Mouse (Mus musculus): ENCODE measurements around the gene Hist1h1a.
"Not testable (repeated sequence)": the region's sequence is repeated elsewhere in the genome, so short reads cannot be mapped to it uniquely, and the experiment has no call there.

Hist1h1a gene

GRCm38 (mm10) chr13:23749563-23750121 is 13.8 kb upstream of the Hist1h1a start:
- H3K27me3 ChIP-seq (ENCODE audit: control insufficient read depth, insufficient read depth, low read length, poor library complexity, severe bottlenecking) = no peaks in the 10 kb centered on the region
- DNase-seq (ENCODE audit: low read depth, low spot score) = no peak
- no peaks in the 10 kb centered on the region for H3K36me3 ChIP-seq (ENCODE audit: control insufficient read depth, insufficient read depth, low read length, poor library complexity, severe bottlenecking)

GRCm38 (mm10) chr13:23750839-23751477 is 12.5 kb upstream of the Hist1h1a start, which contains the start of gene Hist1h2ab:
Gene Hist1h2ab (plus strand): TSS chr13:23751126.
- H3K27me3 ChIP-seq (ENCODE audit: control insufficient read depth, insufficient read depth, low read length, poor library complexity, severe bottlenecking); H3K36me3 ChIP-seq (ENCODE audit: control insufficient read depth, insufficient read depth, low read length, poor library complexity, severe bottlenecking): not testable (repeated sequence)
- DNase-seq (ENCODE audit: low read depth, low spot score) = peak; percentile 80

GRCm38 (mm10) chr13:23751478-23751956 is 11.9 kb upstream of the Hist1h1a start:
- Histone ChIP-seq H3K36me3 (ENCODE audit: control insufficient read depth, insufficient read depth, low read length, poor library complexity, severe bottlenecking) (no peaks in the 10 kb centered on the region), H3K27me3 (ENCODE audit: control insufficient read depth, insufficient read depth, low read length, poor library complexity, severe bottlenecking) (no peaks in the 10 kb centered on the region)
- DNase-seq (ENCODE audit: low read depth, low spot score) = peak; percentile 47

- H3K27me3 ChIP-seq (ENCODE audit: control insufficient read depth, insufficient read depth, low read length, poor library complexity, severe bottlenecking); H3K36me3 ChIP-seq (ENCODE audit: control insufficient read depth, insufficient read depth, low read length, poor library complexity, severe bottlenecking): not testable (repeated sequence)
- DNase-seq (ENCODE audit: low read depth, low spot score) = peak; percentile 90
These were observed 11.3 kb upstream of the Hist1h1a start, which contains the start of gene Hist1h3b for GRCm38 (mm10) chr13:23752067-23752741. Gene Hist1h3b (plus strand): TSS chr13:23752267.

- Histone ChIP-seq H3K36me3 (ENCODE audit: control insufficient read depth, insufficient read depth, low read length, poor library complexity, severe bottlenecking) (no peaks in the 10 kb centered on the region), H3K27me3 (ENCODE audit: control insufficient read depth, insufficient read depth, low read length, poor library complexity, severe bottlenecking) (no peaks in the 10 kb centered on the region)
- no peak for DNase-seq (ENCODE audit: low read depth, low spot score)
These were observed 10.7 kb upstream of the Hist1h1a start for GRCm38 (mm10) chr13:23752742-23753172.

- Histone ChIP-seq H3K27me3 (ENCODE audit: control insufficient read depth, insufficient read depth, low read length, poor library complexity, severe bottlenecking) (no peaks in the 10 kb centered on the region), H3K36me3 (ENCODE audit: control insufficient read depth, insufficient read depth, low read length, poor library complexity, severe bottlenecking) (no peaks in the 10 kb centered on the region)
- no peak for DNase-seq (ENCODE audit: low read depth, low spot score)
These were observed 10.0 kb upstream of the Hist1h1a start for GRCm38 (mm10) chr13:23753314-23754078.

GRCm38 (mm10) chr13:23755000-23755399 is 8.5 kb upstream of the Hist1h1a start:
- DNase-seq (ENCODE audit: low read depth, low spot score) = no peak
- Histone ChIP-seq H3K27me3 (ENCODE audit: control insufficient read depth, insufficient read depth, low read length, poor library complexity, severe bottlenecking) (no peaks in the 10 kb centered on the region), H3K36me3 (ENCODE audit: control insufficient read depth, insufficient read depth, low read length, poor library complexity, severe bottlenecking) (no peaks in the 10 kb centered on the region)

- Histone ChIP-seq H3K27me3 (ENCODE audit: control insufficient read depth, insufficient read depth, low read length, poor library complexity, severe bottlenecking) (no peaks in the 10 kb centered on the region), H3K36me3 (ENCODE audit: control insufficient read depth, insufficient read depth, low read length, poor library complexity, severe bottlenecking) (no peaks in the 10 kb centered on the region)
- DNase-seq (ENCODE audit: low read depth, low spot score) = peak; percentile 95
These were observed 6.7 kb upstream of the Hist1h1a start, which contains the start of gene Hist1h4b for GRCm38 (mm10) chr13:23756790-23757189. Gene Hist1h4b (plus strand): TSS chr13:23757013.

GRCm38 (mm10) chr13:23757211-23757773 is 6.2 kb upstream of the Hist1h1a start:
- DNase-seq (ENCODE audit: low read depth, low spot score) = peak; percentile 52
- H3K36me3 ChIP-seq (ENCODE audit: control insufficient read depth, insufficient read depth, low read length, poor library complexity, severe bottlenecking) = no peaks in the 10 kb centered on the region
- H3K27me3 ChIP-seq (ENCODE audit: control insufficient read depth, insufficient read depth, low read length, poor library complexity, severe bottlenecking) = no peaks in the 10 kb centered on the region

- DNase-seq (ENCODE audit: low read depth, low spot score) = no peak
- H3K36me3 ChIP-seq (ENCODE audit: control insufficient read depth, insufficient read depth, low read length, poor library complexity, severe bottlenecking) = no peaks in the 10 kb centered on the region
- H3K27me3 ChIP-seq (ENCODE audit: control insufficient read depth, insufficient read depth, low read length, poor library complexity, severe bottlenecking) = no peaks in the 10 kb centered on the region
These were observed 5.5 kb upstream of the Hist1h1a start for GRCm38 (mm10) chr13:23757921-23758320.

GRCm38 (mm10) chr13:23759251-23759771 is 4.2 kb upstream of the Hist1h1a start:
- DNase-seq (ENCODE audit: low read depth, low spot score) = no peak
- Histone ChIP-seq H3K36me3 (ENCODE audit: control insufficient read depth, insufficient read depth, low read length, poor library complexity, severe bottlenecking) (no peaks in the 10 kb centered on the region), H3K27me3 (ENCODE audit: control insufficient read depth, insufficient read depth, low read length, poor library complexity, severe bottlenecking) (no peaks in the 10 kb centered on the region)

- no peak for DNase-seq (ENCODE audit: low read depth, low spot score)
These were observed 3.6 kb upstream of the Hist1h1a start for GRCm38 (mm10) chr13:23759916-23760239.

GRCm38 (mm10) chr13:23760240-23760971 is 3.1 kb upstream of the Hist1h1a start:
- peak; percentile 59 for DNase-seq (ENCODE audit: low read depth, low spot score)
- Histone ChIP-seq H3K36me3 (ENCODE audit: control insufficient read depth, insufficient read depth, low read length, poor library complexity, severe bottlenecking) (no peaks in the 10 kb centered on the region), H3K27me3 (ENCODE audit: control insufficient read depth, insufficient read depth, low read length, poor library complexity, severe bottlenecking) (no peaks in the 10 kb centered on the region)

More at GRCm38 (mm10) chr13:23759916-23760239, 3.6 kb upstream of the Hist1h1a start:
- no peaks in the 10 kb centered on the region for H3K36me3 ChIP-seq (ENCODE audit: control insufficient read depth, insufficient read depth, low read length, poor library complexity, severe bottlenecking)
- H3K27me3 ChIP-seq (ENCODE audit: control insufficient read depth, insufficient read depth, low read length, poor library complexity, severe bottlenecking) = no peaks in the 10 kb centered on the region
